Comparison of ENCODE assay signal across 8 mouse cellular contexts in genomic region chr8:90876722-90877429, GRCm38 (mm10). TPM values are rescaled to one million over a fixed set of nuclear protein-coding genes. Genes with fewer than 3 reads are reported as not detected.
DNase-seq lines count a peak whose midpoint lies in the region; ATAC-seq lines count a peak whose summit lies in the region.

No protein-coding gene starts in this region.

- H3K36me3 ChIP-seq in erythroblast, embryonic 14.5 days (ENCODE audit: control insufficient read depth): no peaks in the 10 kb centered on the region
- H3K36me3 ChIP-seq in embryonic facial prominence, embryonic 14.5 days (ENCODE audit: control insufficient read depth, insufficient read depth, low read length): peaks cover 4% of the 10 kb centered on the region; the same call in 1 of the 2 replicates
- no peaks in the 10 kb centered on the region for H3K36me3 ChIP-seq in heart, embryonic 10.5 days
- no peaks in the 10 kb centered on the region for H3K36me3 ChIP-seq in kidney, embryonic 14.5 days (ENCODE audit: control insufficient read depth, insufficient read depth, low read length)
- no peaks in the 10 kb centered on the region for H3K36me3 ChIP-seq in limb, embryonic 15.5 days
- no peaks in the 10 kb centered on the region for H3K36me3 ChIP-seq in midbrain, embryonic 16.5 days (ENCODE audit: control insufficient read depth, insufficient read depth, low read length)

- peak overlapping the region; percentile 85 for H3K4me2 ChIP-seq in embryonic facial prominence, embryonic 14.5 days (ENCODE audit: low read depth, low read length)
- peak overlapping the region; percentile 87 for H3K4me2 ChIP-seq in kidney, embryonic 14.5 days (replicated peaks; ENCODE audit: low read depth, low read length)
- H3K4me2 ChIP-seq in limb, embryonic 15.5 days: peak overlapping the region; percentile 80
- peak overlapping the region; percentile 75 for H3K4me2 ChIP-seq in midbrain, embryonic 16.5 days (ENCODE audit: low read length)

- H3K27ac ChIP-seq in embryonic facial prominence, embryonic 14.5 days (replicated peaks; ENCODE audit: low read depth, low read length): peak overlapping the region; percentile 91
- peak overlapping the region; percentile 88 for H3K27ac ChIP-seq in heart, embryonic 10.5 days
- peak overlapping the region; percentile 63; the same call in 1 of the 2 replicates for H3K27ac ChIP-seq in kidney, embryonic 14.5 days (ENCODE audit: low read depth, low read length)
- peak overlapping the region; percentile 90 for H3K27ac ChIP-seq in limb, embryonic 15.5 days
- H3K27ac ChIP-seq in midbrain, embryonic 16.5 days (ENCODE audit: low read length): peak overlapping the region; percentile 79

- WGBS in embryonic facial prominence, embryonic 14.5 days: 1% methylated on average over 21 of the region's 24 CpGs
- 2% methylated on average over 24 of the region's 24 CpGs for WGBS in heart, embryonic 10.5 days
- 2% methylated on average over 22 of the region's 24 CpGs for WGBS in kidney, embryonic 14.5 days
- WGBS in limb, embryonic 15.5 days: 2% methylated on average over 24 of the region's 24 CpGs
- under 1% methylated on average over 24 of the region's 24 CpGs for WGBS in midbrain, embryonic 16.5 days

- peaks cover 30% of the 10 kb centered on the region for H3K4me1 ChIP-seq in erythroblast, embryonic 14.5 days (ENCODE audit: control insufficient read depth)
- peaks cover 30% of the 10 kb centered on the region for H3K4me1 ChIP-seq in embryonic facial prominence, embryonic 14.5 days (ENCODE audit: control insufficient read depth, insufficient read depth, low read length)
- peaks cover 22% of the 10 kb centered on the region for H3K4me1 ChIP-seq in heart, embryonic 10.5 days
- peaks cover 14% of the 10 kb centered on the region for H3K4me1 ChIP-seq in kidney, embryonic 14.5 days (ENCODE audit: control insufficient read depth, insufficient read depth, low read length)
- H3K4me1 ChIP-seq in limb, embryonic 15.5 days: peaks cover 22% of the 10 kb centered on the region
- peaks cover 22% of the 10 kb centered on the region for H3K4me1 ChIP-seq in midbrain, embryonic 16.5 days (ENCODE audit: control insufficient read depth, insufficient read depth, low read length)

- H3K4me3 ChIP-seq in erythroblast, embryonic 14.5 days (replicated peaks): peak overlapping the region; percentile 59
- H3K4me3 ChIP-seq in embryonic facial prominence, embryonic 14.5 days (ENCODE audit: low read depth, low read length): peak overlapping the region; percentile 45
- H3K4me3 ChIP-seq in heart, embryonic 10.5 days: peak overlapping the region; percentile 75
- peak overlapping the region; percentile 45 for H3K4me3 ChIP-seq in kidney, embryonic 14.5 days (ENCODE audit: low read length)
- peak overlapping the region; percentile 51 for H3K4me3 ChIP-seq in limb, embryonic 15.5 days
- H3K4me3 ChIP-seq in midbrain, embryonic 16.5 days (ENCODE audit: low read depth, low read length): peak overlapping the region; percentile 41

- peaks cover 21% of the 10 kb centered on the region for H3K27me3 ChIP-seq in erythroblast, embryonic 14.5 days (ENCODE audit: control insufficient read depth)
- no peaks in the 10 kb centered on the region for H3K27me3 ChIP-seq in embryonic facial prominence, embryonic 14.5 days (replicated peaks; ENCODE audit: control insufficient read depth, insufficient read depth, low read length)
- H3K27me3 ChIP-seq in heart, embryonic 10.5 days (ENCODE audit: insufficient read depth, poor library complexity, severe bottlenecking): no peaks in the 10 kb centered on the region
- H3K27me3 ChIP-seq in kidney, embryonic 14.5 days (ENCODE audit: control insufficient read depth, insufficient read depth, low read length): no peaks in the 10 kb centered on the region
- no peaks in the 10 kb centered on the region for H3K27me3 ChIP-seq in limb, embryonic 15.5 days
- H3K27me3 ChIP-seq in midbrain, embryonic 16.5 days (ENCODE audit: control insufficient read depth, insufficient read depth, low read depth, low read length): no peaks in the 10 kb centered on the region

- H3K9ac ChIP-seq in embryonic facial prominence, embryonic 14.5 days (ENCODE audit: low read depth, low read length): peak overlapping the region; percentile 62
- H3K9ac ChIP-seq in kidney, embryonic 14.5 days (ENCODE audit: low read depth, low read length): peak overlapping the region; percentile 51
- peak overlapping the region; percentile 38; the same call in 1 of the 2 replicates for H3K9ac ChIP-seq in limb, embryonic 15.5 days
- H3K9ac ChIP-seq in midbrain, embryonic 16.5 days (ENCODE audit: low read depth, low read length): peak overlapping the region; percentile 73

- peak; percentile 77 for DNase-seq in embryonic facial prominence, embryonic 14.5 days (ENCODE audit: low spot score)
- DNase-seq in heart, embryonic 10.5 days (ENCODE audit: low spot score): peak; percentile 86
- peak; percentile 17 to 19 for DNase-seq in spleen, postnatal 14 days (ENCODE audit: low spot score in 2 of 2)

- ATAC-seq in erythroblast, adult 5-6 weeks (replicated peaks; ENCODE audit: low FRiP score, poor library complexity, severe bottlenecking): no peak
- ATAC-seq in embryonic facial prominence, embryonic 14.5 days (ENCODE audit: low read depth): peak; percentile 58
- ATAC-seq in kidney, embryonic 14.5 days (ENCODE audit: low FRiP score, low TSS enrichment): peak; percentile 57
- peak; percentile 64 for ATAC-seq in limb, embryonic 15.5 days (ENCODE audit: insufficient number of reproducible peaks, low FRiP score, low TSS enrichment, low read depth)
- ATAC-seq in midbrain, embryonic 16.5 days: peak; percentile 59

- H3K9me3 ChIP-seq in erythroblast, embryonic 14.5 days (ENCODE audit: control insufficient read depth, low read length): no peaks in the 10 kb centered on the region
- no peaks in the 10 kb centered on the region for H3K9me3 ChIP-seq in embryonic facial prominence, embryonic 14.5 days (ENCODE audit: control insufficient read depth, low read length)
- no peaks in the 10 kb centered on the region for H3K9me3 ChIP-seq in heart, embryonic 10.5 days
- H3K9me3 ChIP-seq in kidney, embryonic 14.5 days (ENCODE audit: control insufficient read depth, low read length): no peaks in the 10 kb centered on the region
- H3K9me3 ChIP-seq in limb, embryonic 15.5 days: no peaks in the 10 kb centered on the region
- no peaks in the 10 kb centered on the region for H3K9me3 ChIP-seq in midbrain, embryonic 16.5 days (replicated peaks; ENCODE audit: control insufficient read depth, low read length, poor library complexity, severe bottlenecking)

RNA-seq across cellular contexts. Expression of gene Chd9, which starts 48.7 kb away (rescaled TPM):
- 0.03 and 0.08 TPM in 2 replicates for polyA plus RNA-seq in erythroblast, embryonic 14.5 days (2012)
- total RNA-seq in erythroblast, adult 5-6 weeks (2015; ENCODE audit: low replicate concordance): 47.5 and 64.2 TPM in 2 replicates
- 49.6 and 56.0 TPM in 2 replicates for total RNA-seq in erythroblast, adult 5-6 weeks (2017; ENCODE audit: low replicate concordance)
- 114 and 123 TPM in 2 replicates for polyA plus RNA-seq in embryonic facial prominence, embryonic 14.5 days (2014; fragmentation: Nextera tagmentation; extraction: Ambion mirVana)
- polyA plus RNA-seq in heart, embryonic 10.5 days (2016; fragmentation: Nextera tagmentation; extraction: Ambion mirVana): 31.5 and 36.8 TPM in 2 replicates
- polyA plus RNA-seq in kidney, embryonic 14.5 days (2014; fragmentation: Nextera tagmentation; extraction: Ambion mirVana): 61.6 and 70.1 TPM in 2 replicates
- 127 and 128 TPM in 2 replicates for polyA plus RNA-seq in limb, embryonic 15.5 days (2015; fragmentation: Nextera tagmentation; extraction: Ambion mirVana)
- polyA plus RNA-seq in midbrain, embryonic 16.5 days (2015; fragmentation: Nextera tagmentation; extraction: Ambion mirVana): 68.4 and 80.2 TPM in 2 replicates

RNA-seq across cellular contexts. Expression of gene Gm19935, which starts 59.7 kb away (rescaled TPM):
- not detected in 2 replicates for polyA plus RNA-seq in erythroblast, embryonic 14.5 days (2012)
- not detected in 2 replicates for total RNA-seq in erythroblast, adult 5-6 weeks (2015; ENCODE audit: low replicate concordance)
- not detected in 2 replicates for total RNA-seq in erythroblast, adult 5-6 weeks (2017; ENCODE audit: low replicate concordance)
- polyA plus RNA-seq in embryonic facial prominence, embryonic 14.5 days (2014; fragmentation: Nextera tagmentation; extraction: Ambion mirVana): 1.8 TPM in 1 of 2 replicates, not detected in the other
- polyA plus RNA-seq in heart, embryonic 10.5 days (2016; fragmentation: Nextera tagmentation; extraction: Ambion mirVana): not detected in 2 replicates
- not detected in 2 replicates for polyA plus RNA-seq in kidney, embryonic 14.5 days (2014; fragmentation: Nextera tagmentation; extraction: Ambion mirVana)
- polyA plus RNA-seq in limb, embryonic 15.5 days (2015; fragmentation: Nextera tagmentation; extraction: Ambion mirVana): not detected in 2 replicates
- 1.2 and 1.8 TPM in 2 replicates for polyA plus RNA-seq in midbrain, embryonic 16.5 days (2015; fragmentation: Nextera tagmentation; extraction: Ambion mirVana)

Comparison
In these comparisons a context has a peak if more than half of its experiments do, and no peak if none do; other contexts are left out.
1. DNase-seq: peak in every context shown above with its lines; median percentile 86 in heart, embryonic 10.5 days; 77 in embryonic facial prominence, embryonic 14.5 days; 18 in spleen, postnatal 14 days.
2. RNA of gene Chd9, which starts 48.7 kb away (polyA plus RNA-seq): 127 to 128 TPM in limb, embryonic 15.5 days, 114 to 123 TPM in embryonic facial prominence, embryonic 14.5 days, 61.6 to 70.1 TPM in kidney, embryonic 14.5 days, 68.4 to 80.2 TPM in midbrain, embryonic 16.5 days and 31.5 to 36.8 TPM in heart, embryonic 10.5 days; 0.03 to 0.08 TPM in erythroblast, embryonic 14.5 days; every median in the first group is over 10 times any median in the second.
3. Peak in every context shown above with its lines, with median percentiles within 50 percentile points of each other: H3K4me3 ChIP-seq, H3K27ac ChIP-seq, H3K4me2 ChIP-seq and H3K9ac ChIP-seq.